Mouse (Mus musculus) heart, embryonic 13.5 days (tissue): ENCODE measurements around the gene Fam53b. TPM values are rescaled to one million over a fixed set of nuclear protein-coding genes. Genes with fewer than 3 reads are reported as not detected.

Source experiments
- ATAC-seq: fragments of 200-750 bp; cut with Nextera tagmentation; 2 replicates; pipeline ENCODE4 v1.8.0; 2017; ENCODE audit warnings: moderate TSS enrichment; ENCODE audit not compliant: insufficient number of reproducible peaks, low FRiP score, low TSS enrichment; ENCODE audit errors: extremely low read depth
- H3K27ac ChIP-seq: fragments of 300-500 bp; sonication (generic); replicated peaks from 2 replicates; pipeline ENCODE4 v1.5.1; 2015; ENCODE audit warnings: moderate library complexity, mild to moderate bottlenecking, inconsistent platforms
- H3K27me3 ChIP-seq: fragments of 300-500 bp; sonication (generic); replicated peaks from 2 replicates; pipeline ENCODE4 v1.6.1; 2015; ENCODE audit warnings: mild to moderate bottlenecking, inconsistent platforms
- H3K36me3 ChIP-seq: fragments of 300-500 bp; sonication (generic); 2 replicates; pipeline ENCODE4 v1.6.1; 2015; ENCODE audit warnings: mild to moderate bottlenecking, inconsistent platforms
- H3K4me1 ChIP-seq: fragments of 300-500 bp; sonication (generic); 2 replicates; pipeline ENCODE4 v1.6.1; 2015; ENCODE audit warnings: inconsistent platforms
- H3K4me2 ChIP-seq: fragments of 300-500 bp; sonication (generic); 2 replicates; pipeline ENCODE4 v1.6.1; 2015; ENCODE audit warnings: inconsistent platforms, mild to moderate bottlenecking, moderate library complexity
- H3K4me3 ChIP-seq: fragments of 300-500 bp; sonication (generic); 2 replicates; pipeline ENCODE4 v1.5.1; 2015; ENCODE audit warnings: moderate library complexity, mild to moderate bottlenecking, inconsistent platforms
- H3K9ac ChIP-seq: fragments of 300-500 bp; sonication (generic); 2 replicates; pipeline ENCODE4 v1.6.1; 2015; ENCODE audit warnings: inconsistent platforms, mild to moderate bottlenecking, moderate library complexity
- H3K9me3 ChIP-seq: fragments of 300-500 bp; sonication (generic); 2 replicates; pipeline ENCODE4 v1.6.1; 2016; ENCODE audit warnings: inconsistent platforms
- WGBS: fragments of 180-500 bp; shearing (Covaris S2); methylation state at CpG from one replicate; pipeline ENCODE4 v1.1.7; 2015; ENCODE audit warnings: mixed read lengths; 5-methylcytosine and 5-hydroxymethylcytosine counted together
- polyA plus RNA-seq: library from polyadenylated mRNA; unstranded; fragments of >200 nt; fragmentation: Nextera tagmentation; extraction: Ambion mirVana; gene quantifications from 2 replicates; pipeline ENCODE4 v1.2.1, GENCODE M21; 2015

Gene Fam53b
- polyA plus RNA-seq, 1 experiment from 2014 or later: 12.5 TPM

DNA sequence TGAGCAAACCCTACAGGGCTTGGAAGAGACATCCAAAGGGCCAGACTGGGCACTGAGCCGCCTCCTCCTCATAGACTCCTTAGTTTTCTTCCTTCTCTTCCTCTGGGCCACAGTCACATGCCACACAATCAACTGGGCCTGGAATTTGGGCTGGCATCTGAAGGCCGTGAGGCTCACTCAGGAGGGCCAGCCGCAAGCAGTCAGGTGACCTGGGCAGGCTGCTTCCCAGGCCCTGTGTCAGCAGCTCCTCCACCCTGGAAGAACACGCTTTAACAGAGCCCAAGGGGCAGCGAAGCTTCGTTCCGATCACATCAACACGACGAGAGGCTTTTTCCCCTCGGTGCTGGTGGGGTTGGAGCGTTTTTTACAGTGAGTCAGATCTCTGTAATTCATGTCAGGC, 11.0 kb downstream of the Fam53b start:
- Histone ChIP-seq H3K36me3 (no peaks in the 10 kb centered on the region), H3K27ac (peak overlapping the region; percentile 78), H3K4me1 (peaks cover 92% of the 10 kb centered on the region), H3K27me3 (no peaks in the 10 kb centered on the region), H3K4me2 (no peak overlapping the region), H3K9me3 (no peaks in the 10 kb centered on the region), H3K4me3 (no peak overlapping the region), H3K9ac (peak overlapping the region; percentile 47)
- ATAC-seq: no peak
- 45% methylated on average over 11 of the region's 11 CpGs for WGBS

DNA sequence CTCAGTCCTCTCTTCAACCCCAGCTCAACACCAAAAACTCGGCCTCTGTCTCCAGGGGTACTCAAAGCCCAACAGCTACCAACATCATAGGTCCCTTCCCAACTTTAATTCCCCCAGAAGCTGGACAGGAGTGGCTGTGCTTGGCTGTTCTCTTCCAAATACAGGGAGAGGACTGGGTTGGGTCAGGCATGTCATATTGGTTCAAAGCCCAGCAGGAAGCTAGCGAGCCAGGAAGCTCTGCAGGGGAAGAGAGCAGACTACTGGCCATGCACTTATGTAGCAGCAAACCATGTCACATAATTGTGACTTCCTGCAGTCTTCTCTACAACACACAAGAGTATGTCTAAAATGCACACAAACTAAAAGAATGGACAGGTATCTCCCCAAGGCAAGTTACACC, 11.6 kb downstream of the Fam53b start:
- H3K27me3 ChIP-seq: no peaks in the 10 kb centered on the region
- peaks cover 86% of the 10 kb centered on the region for H3K4me1 ChIP-seq
- no peaks in the 10 kb centered on the region for H3K9me3 ChIP-seq
- H3K27ac ChIP-seq: peak overlapping the region; percentile 78
- H3K4me2 ChIP-seq: no peak overlapping the region
- WGBS: 73% methylated on average over 2 of the region's 2 CpGs
- no peaks in the 10 kb centered on the region for H3K36me3 ChIP-seq
- H3K4me3 ChIP-seq: no peak overlapping the region
- H3K9ac ChIP-seq: no peak overlapping the region; the same call in 1 of the 2 replicates
- no peak for ATAC-seq

DNA sequence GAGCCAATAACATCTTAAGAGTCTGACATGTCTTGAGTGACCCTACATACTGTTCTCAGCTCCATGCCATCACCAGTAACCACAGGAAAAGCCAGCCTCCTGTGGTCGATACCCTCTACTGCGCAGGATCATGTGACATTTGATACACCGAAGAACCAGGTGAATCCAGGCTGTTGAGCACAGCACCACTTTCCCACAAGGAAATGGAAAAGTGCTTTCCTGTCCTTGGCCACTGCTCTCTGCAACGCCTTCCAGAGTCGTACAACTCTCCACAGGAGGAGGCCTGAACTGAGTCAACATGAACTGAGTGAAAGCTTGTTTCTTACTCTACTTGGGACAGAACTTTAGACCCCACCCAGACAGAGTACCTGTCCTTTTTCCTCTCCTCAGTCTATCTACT, 12.2 kb downstream of the Fam53b start:
- Histone ChIP-seq H3K27me3 (no peaks in the 10 kb centered on the region), H3K9ac (no peak overlapping the region), H3K27ac (peak overlapping the region; percentile 78), H3K4me2 (no peak overlapping the region), H3K4me3 (no peak overlapping the region), H3K9me3 (no peaks in the 10 kb centered on the region), H3K36me3 (no peaks in the 10 kb centered on the region), H3K4me1 (peaks cover 80% of the 10 kb centered on the region)
- ATAC-seq: no peak
- 83% methylated on average over 5 of the region's 5 CpGs for WGBS

DNA sequence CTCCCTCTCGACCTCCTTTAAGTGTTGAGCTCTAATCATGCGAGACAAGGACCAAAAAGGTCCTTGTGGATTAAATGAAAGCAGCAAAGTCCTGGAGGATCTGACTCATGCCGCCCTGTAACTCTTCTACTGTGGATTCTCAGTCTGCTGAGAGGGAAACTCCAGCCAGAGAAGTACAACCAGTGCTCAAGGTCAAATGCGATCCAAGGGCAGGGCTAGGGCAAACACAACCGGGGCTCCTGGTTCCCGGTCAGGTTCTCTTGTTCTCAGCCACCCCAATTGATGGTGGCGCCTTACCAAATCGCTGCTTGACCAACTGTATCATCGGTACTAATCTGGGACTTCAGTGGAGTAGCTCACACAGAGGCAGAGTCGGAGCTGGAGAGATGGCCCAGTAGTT, 12.8 kb downstream of the Fam53b start:
- Histone ChIP-seq H3K9ac (peak overlapping the region; percentile 63), H3K36me3 (no peaks in the 10 kb centered on the region), H3K4me2 (no peak overlapping the region), H3K9me3 (no peaks in the 10 kb centered on the region), H3K27ac (peak overlapping the region; percentile 78), H3K4me3 (no peak overlapping the region), H3K27me3 (no peaks in the 10 kb centered on the region), H3K4me1 (peaks cover 74% of the 10 kb centered on the region)
- 57% methylated on average over 10 of the region's 10 CpGs for WGBS
- no peak for ATAC-seq

GRCm38 (mm10) chr7:132799119-132800016, 14.3 kb downstream of the Fam53b start:
- WGBS: 78% methylated on average over 5 of the region's 5 CpGs
- Histone ChIP-seq H3K4me3 (no peak overlapping the region), H3K4me2 (no peak overlapping the region), H3K9me3 (no peaks in the 10 kb centered on the region), H3K27me3 (no peaks in the 10 kb centered on the region), H3K9ac (peak overlapping the region; percentile 5; the same call in 1 of the 2 replicates), H3K27ac (peak overlapping the region; percentile 78; the same call in 1 of the 2 replicates), H3K4me1 (peaks cover 59% of the 10 kb centered on the region), H3K36me3 (no peaks in the 10 kb centered on the region)
- ATAC-seq: no peak

DNA sequence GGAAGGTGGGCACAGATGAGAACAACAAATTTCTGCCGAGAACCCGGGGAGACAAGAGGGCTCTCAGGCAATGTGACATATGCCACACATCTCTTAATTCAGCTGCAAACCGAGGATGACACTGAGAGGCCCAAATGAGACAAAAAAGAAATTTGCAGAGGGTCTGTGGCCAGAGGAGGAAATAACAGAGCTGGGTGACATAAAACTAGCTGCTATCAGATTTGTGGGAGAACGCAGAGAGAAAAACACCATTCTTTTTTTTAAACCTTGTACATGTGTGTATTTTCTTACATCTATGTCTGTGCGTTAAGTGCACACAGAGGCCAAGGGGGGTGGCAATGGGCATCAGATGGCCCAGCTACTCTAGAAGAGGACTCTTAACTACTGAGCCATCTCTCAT, 18.5 kb downstream of the Fam53b start:
- Histone ChIP-seq H3K9ac (no peak overlapping the region), H3K27ac (no peak overlapping the region), H3K4me2 (no peak overlapping the region), H3K4me1 (peaks cover 39% of the 10 kb centered on the region), H3K4me3 (no peak overlapping the region), H3K9me3 (no peaks in the 10 kb centered on the region), H3K36me3 (no peaks in the 10 kb centered on the region), H3K27me3 (no peaks in the 10 kb centered on the region)
- no peak for ATAC-seq
- WGBS: 83% methylated on average over 5 of the region's 5 CpGs

DNA sequence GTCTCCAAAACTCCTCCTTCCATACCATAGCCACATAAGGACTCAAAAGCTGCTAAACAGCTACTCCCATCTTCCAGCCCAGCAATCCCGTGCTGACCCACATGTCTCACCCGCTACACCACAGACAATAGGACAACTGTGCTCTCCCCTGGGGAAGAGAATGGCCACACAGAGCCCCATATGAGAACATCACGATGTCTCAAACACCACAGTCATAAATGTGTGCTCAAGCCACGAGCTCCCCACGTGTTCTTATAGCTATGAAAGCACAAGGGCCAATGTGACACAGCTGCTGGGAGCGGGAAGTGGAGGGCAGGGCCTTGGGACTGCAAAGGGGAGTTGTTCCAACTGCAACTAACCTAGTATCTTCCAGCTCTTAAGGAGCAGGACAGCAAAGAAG, 20.2 kb downstream of the Fam53b start:
- Histone ChIP-seq H3K4me1 (peaks cover 29% of the 10 kb centered on the region), H3K9ac (no peak overlapping the region), H3K27me3 (no peaks in the 10 kb centered on the region), H3K4me2 (no peak overlapping the region), H3K36me3 (no peaks in the 10 kb centered on the region), H3K4me3 (no peak overlapping the region), H3K27ac (no peak overlapping the region), H3K9me3 (no peaks in the 10 kb centered on the region)
- ATAC-seq: no peak
- 55% methylated on average over 6 of the region's 6 CpGs for WGBS

- H3K9me3 ChIP-seq: no peaks in the 10 kb centered on the region
- H3K27ac ChIP-seq: no peak overlapping the region
- WGBS: 82% methylated on average over 14 of the region's 14 CpGs
- H3K4me2 ChIP-seq: no peak overlapping the region
- no peaks in the 10 kb centered on the region for H3K27me3 ChIP-seq
- H3K36me3 ChIP-seq: no peaks in the 10 kb centered on the region
- ATAC-seq: no peak
- peaks cover 54% of the 10 kb centered on the region for H3K4me1 ChIP-seq
- H3K4me3 ChIP-seq: no peak overlapping the region
- H3K9ac ChIP-seq: no peak overlapping the region
These were observed 23.1 kb downstream of the Fam53b start for GRCm38 (mm10) chr7:132790447-132791219.

GRCm38 (mm10) chr7:132788826-132789225, 24.9 kb downstream of the Fam53b start:
- Histone ChIP-seq H3K27me3 (no peaks in the 10 kb centered on the region), H3K4me1 (peaks cover 60% of the 10 kb centered on the region), H3K36me3 (no peaks in the 10 kb centered on the region), H3K4me3 (no peak overlapping the region), H3K9ac (no peak overlapping the region), H3K9me3 (no peaks in the 10 kb centered on the region), H3K27ac (no peak overlapping the region), H3K4me2 (no peak overlapping the region)
- 84% methylated on average over 13 of the region's 13 CpGs for WGBS
- no peak for ATAC-seq

DNA sequence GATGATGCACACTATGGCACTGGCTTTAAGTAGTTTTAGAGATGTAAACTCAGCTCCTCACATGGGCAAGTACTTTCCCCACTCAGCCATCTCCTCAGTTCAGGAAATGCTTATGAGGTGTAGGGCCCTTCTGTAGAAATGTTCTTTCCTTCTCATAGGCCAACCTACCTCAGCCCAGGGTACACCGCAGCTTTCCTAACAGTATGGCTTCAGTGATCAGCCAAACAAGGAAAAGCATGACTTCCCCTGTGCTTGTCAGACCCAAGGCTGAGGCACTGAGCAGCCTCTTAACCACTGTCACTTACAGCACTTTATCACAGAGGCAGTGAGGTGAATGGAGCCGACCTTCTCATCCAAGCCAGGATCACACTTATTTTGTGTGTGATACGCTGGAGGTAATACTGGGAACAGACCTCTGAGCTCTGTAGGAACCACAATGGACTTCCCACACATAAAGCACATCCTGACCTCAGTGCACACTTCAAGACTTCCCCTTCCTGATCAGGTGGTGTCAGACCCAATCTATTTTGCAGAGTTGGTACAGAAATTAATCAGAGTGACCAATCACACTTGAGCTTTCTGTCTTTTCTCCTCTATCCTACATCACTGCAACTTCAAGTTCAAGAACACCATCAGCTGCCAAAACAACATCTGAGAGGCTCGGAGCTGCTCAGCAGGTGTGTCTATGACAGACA, 26.0 kb downstream of the Fam53b start:
- 60% methylated on average over 4 of the region's 4 CpGs for WGBS
- Histone ChIP-seq H3K4me1 (peaks cover 60% of the 10 kb centered on the region), H3K9me3 (no peaks in the 10 kb centered on the region), H3K27me3 (no peaks in the 10 kb centered on the region), H3K4me2 (no peak overlapping the region), H3K27ac (peak overlapping the region; percentile 85), H3K36me3 (no peaks in the 10 kb centered on the region), H3K9ac (no peak overlapping the region), H3K4me3 (no peak overlapping the region)
- no peak for ATAC-seq

GRCm38 (mm10) chr7:132787022-132787421, 26.7 kb downstream of the Fam53b start:
- no peak overlapping the region; the same call in 1 of the 2 replicates for H3K9ac ChIP-seq
- H3K27me3 ChIP-seq: no peaks in the 10 kb centered on the region
- peak overlapping the region; percentile 85 for H3K27ac ChIP-seq
- H3K4me1 ChIP-seq: peaks cover 64% of the 10 kb centered on the region
- no peak overlapping the region for H3K4me3 ChIP-seq
- 75% methylated on average over 4 of the region's 4 CpGs for WGBS
- H3K4me2 ChIP-seq: no peak overlapping the region
- no peak for ATAC-seq
- H3K36me3 ChIP-seq: no peaks in the 10 kb centered on the region
- no peaks in the 10 kb centered on the region for H3K9me3 ChIP-seq
